Mouse (Mus musculus): ENCODE data around the gene Tmx2. TPM values are rescaled to one million over a fixed set of nuclear protein-coding genes. Genes with fewer than 3 reads are reported as not detected.
A peak's percentile ranks its signal among the peaks of the same experiment; 100 is the strongest.
"Not testable (repeated sequence)": the region's sequence is repeated elsewhere in the genome, so short reads cannot be mapped to it uniquely, and the experiment has no call there.

Gene Tmx2
- total RNA-seq, 2 experiments from 2014 or later, result 232 to 252 TPM

DNA sequence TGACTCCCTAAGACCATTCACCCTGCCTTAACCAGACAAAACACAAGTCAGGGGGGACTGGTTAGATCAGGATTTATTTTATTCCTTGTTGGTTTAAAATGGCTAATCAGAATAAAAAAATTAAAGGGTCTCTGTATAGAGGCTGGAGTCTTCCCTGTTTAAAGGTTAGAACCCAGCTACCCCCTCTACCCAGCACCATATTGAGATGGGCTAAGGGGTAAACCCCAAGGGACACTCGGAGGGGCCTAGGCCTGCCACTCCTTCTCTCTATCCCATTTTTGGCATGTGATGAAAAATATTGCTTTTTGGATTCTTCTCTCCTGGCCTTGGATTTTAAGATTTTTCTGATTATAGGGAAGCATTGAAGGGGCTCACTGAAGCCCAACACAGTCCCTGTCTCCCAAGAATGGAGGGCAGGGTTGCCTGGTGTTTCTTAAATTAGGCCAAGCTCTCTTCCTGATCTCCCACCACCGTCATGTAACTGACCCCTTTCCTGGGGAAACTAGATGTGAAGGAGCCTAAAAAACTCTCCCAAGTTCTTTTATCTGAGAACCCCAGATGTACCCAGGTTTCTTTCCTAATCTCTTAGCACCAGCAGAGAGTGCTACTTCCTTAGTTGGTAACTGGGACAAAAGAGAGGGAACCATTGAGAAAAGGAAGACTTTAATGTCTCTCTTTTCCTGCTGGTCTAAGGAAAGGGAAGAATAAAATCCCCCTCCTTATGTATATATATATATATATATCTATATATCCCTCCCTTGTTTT lies 9.3 kb upstream of the Tmx2 start:
- DNase-seq (ENCODE audit: low spot score in 2 of 2), result no peak

DNA sequence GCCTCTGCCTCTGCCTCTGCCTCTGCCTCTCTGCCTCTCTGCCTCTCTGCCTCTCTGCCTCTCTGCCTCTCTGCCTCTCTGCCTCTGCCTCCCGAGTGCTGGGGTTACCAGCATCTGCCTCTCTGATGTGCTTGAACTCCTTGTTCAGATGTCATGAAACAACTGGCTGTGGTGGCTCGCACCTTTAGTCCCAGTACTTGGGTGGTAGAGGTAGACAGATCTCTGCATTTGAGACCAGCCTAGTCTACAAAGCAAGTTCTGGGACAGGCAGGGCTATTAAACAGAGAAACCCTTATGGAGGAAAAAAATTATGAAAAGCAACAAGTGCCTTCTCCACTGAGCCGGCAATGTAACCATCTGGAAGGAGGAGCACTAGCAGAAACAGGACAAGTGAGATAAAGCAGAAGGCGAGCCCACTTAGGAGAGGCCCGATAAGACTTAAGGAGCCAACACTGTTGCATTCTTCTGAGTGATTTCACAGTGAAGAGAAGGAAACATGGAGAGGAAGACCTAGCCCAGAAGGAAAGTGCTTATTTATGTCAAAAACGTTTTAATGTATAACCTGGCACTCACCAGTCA lies 3.8 kb upstream of the Tmx2 start:
- no peak for DNase-seq (ENCODE audit: low spot score in 2 of 2)

DNA sequence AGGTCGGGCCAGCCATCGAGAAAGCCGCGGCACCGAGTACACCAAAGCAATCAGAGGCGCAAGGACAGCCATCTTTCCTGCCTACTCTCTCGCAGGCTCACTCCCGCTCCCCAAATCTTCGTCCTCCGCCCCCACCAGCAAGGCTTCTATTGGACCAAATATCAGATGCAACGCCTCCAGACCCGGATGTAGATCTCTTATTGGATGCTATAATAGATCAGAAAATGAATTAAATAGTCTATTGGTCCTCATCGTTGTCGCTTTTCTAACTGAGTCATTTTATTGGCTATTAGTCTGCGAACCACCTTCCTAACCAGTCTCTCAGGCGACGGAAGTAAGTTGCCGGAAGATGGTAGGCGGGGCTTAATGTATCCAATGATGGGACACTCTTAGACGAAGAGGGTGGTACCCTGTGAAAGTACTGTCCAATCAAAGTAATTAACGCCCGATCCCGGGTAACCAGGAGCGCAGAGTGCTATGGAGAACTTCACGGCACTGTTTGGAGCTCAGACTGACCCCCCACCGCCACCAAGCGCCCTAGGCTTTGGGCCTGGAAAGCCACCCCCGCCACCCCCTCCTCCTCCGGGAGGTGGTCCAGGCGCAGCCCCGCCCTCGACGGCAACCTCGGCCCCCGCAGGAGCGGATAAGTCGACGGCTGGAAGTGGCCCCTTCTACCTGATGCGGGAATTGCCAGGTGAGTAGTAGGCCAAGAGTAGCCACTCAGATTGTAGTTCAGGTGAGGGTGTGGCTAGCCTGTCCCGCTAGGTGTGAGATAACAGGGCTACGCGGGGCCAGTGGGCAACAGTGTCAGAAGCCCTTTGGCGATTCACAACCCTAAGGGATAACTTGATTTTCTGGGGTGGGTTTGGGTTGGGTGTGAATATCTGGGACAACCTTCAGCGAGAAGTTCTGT lies 716 bp downstream of the Tmx2 start, which contains the start of the genes Gm28635 and Med19:
Gene Gm28635, minus strand, starts transcription at position 74 of the 913 bp plus-strand sequence.
Gene Med19, plus strand, starts transcription at position 435 of the 913 bp plus-strand sequence.
- peak; percentile 93 to 98 for DNase-seq (ENCODE audit: low spot score in 2 of 2)

DNA sequence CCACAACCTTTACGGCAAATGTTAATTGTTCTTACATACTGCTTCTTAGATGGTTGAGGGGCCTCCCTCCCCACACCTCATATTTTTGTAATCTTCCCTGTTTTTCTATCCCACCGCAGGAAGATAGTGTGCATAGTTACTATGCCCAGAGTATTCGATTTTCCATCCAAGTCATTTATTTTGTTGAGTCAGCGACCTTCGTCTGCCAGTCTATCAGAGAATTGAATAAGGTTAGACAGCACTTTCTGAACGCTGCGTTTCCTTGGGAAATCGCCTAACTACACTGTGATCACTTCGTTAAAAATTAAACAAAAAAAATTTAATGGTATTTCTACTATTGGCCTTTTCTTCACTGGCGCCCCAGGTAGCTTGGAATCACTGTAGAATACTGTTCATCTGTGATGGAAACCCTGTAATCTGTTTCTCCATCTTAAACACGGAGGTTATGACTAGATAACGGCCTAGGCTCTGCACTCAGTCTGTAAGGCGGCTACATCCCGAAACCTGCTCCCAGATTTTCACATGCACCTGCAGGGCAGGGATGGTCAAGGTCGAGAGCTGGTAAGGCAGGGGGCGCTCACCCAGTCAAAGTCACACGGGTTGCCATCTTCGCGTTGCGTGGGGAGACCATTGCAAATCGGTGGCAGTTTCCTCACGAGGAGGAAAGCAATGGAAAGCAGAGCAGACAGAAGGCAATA lies 1.5 kb downstream of the Tmx2 start:
- DNase-seq (ENCODE audit: low spot score in 2 of 2), result no peak

DNA sequence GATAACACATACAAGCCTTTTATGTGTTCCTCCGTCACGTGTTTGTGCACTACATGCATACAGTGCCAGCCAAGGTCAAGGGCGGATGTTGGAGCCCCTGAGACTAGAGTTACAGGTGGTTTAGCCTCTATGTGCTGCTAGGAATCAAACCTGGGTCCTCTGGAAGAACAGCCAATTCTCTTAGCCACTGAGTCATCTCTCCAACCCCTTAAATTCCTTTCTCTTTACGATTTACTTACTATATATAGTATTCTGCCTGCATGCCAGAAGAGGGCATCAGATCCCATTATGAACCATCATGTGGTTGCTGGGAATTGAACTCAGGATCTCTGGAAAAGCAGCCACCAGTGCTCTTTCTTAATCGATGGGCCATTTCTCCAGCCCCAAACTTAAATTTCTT lies 7.4 kb downstream of the Tmx2 start:
- DNase-seq (ENCODE audit: low spot score in 2 of 2), result not testable (repeated sequence)

DNA sequence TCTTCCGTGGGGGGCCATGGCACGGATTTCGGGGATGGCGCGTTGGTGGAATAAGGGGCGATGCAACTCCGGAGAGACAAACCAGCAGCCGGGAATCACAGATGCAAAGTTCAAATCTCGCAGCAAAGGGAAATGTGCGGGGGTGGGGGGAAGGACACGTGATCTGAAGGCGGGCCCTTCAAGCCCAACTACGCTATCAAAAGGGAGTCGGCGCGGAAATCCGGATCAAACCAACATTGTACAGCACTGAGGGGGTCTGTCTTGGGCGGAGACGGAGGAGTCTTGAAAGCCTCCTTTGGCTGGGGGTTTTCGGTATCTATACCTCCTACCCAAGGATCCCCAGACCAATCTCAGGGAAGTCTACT lies 8.4 kb downstream of the Tmx2 start, which contains the start of gene Selenoh:
Gene Selenoh, minus strand, starts transcription at position 202 of the 365 bp plus-strand sequence.
- DNase-seq (ENCODE audit: low spot score in 2 of 2), result peak; percentile 83 to 91

DNA sequence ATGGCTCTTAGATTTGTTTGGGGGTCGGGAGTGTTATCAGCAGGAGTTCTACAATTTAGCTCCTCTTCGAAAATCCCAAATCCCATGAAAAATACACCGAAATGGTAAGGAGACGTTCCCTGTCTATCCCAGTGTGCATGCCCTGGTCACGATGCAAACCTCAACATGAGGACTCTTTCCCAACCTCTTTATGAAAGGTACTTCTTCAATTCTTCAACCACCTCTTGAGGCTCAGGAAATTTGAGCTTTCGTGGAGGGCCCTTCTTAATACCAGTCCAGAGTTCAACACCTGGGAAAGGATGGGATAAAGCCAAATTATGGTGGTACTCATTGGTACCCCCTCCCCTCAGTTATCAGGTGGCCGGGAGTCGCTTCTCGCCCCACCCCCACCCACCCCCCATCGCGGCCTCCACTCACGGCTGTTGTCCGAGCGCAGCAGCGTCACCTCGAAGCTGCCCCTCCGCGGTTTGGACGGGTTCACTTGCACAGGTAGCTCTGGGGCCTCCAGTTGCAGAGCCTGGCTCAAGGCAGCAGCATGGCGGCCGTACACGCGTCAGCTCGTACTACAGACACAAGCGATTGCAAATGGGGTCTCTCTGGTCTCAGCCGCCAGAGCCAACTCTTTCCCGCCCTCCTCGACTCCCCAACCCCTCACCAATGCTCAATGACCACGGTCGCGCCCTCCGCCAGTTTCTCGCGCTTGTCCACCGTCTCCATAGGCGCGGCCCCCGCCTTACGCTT lies 8.9 kb downstream of the Tmx2 start:
- DNase-seq (ENCODE audit: low spot score in 2 of 2), result peak in 1 of 2 experiments; percentile 15

DNA sequence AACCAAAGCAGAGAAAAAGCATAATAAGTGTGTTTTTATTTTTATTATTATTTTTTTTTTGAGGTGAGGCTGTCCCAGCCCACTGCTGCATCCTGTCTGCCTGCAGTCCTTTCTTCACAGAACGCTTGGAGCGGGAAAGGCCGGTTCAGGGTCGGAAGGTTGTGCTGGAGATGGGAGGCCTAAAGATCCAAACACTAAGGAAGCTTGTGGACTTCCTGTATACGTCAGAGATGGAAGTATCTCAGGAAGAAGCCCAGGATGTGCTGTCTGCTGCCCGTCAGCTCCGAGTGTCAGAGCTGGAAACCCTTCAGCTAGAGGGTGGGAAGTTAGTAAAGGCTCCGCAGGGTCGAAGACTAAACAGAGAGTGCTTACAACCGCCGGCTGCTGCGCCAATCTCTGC lies 12.9 kb downstream of the Tmx2 start:
- no peak for DNase-seq (ENCODE audit: low spot score in 2 of 2)

DNA sequence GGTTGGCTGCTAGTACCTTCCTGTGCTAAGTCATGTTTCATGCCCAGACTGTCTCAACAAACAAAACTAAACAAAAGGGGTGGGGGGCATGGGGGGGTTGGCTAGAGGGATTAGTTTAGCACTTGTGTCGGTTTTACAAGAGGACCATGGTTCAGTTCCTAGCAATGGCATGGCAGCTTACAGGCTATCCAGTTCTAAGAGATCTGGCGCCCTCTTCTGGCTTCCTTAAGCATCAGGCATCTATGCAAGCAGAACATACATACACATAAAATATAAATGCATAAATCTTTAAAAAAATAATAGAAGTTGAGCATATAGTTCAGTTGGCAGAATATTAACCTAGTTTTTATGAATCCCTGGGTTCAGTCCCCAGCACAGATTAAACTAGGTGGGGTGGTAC lies 16.1 kb downstream of the Tmx2 start:
- peak in 1 of 2 experiments; percentile 32 for DNase-seq (ENCODE audit: low spot score in 2 of 2)

DNA sequence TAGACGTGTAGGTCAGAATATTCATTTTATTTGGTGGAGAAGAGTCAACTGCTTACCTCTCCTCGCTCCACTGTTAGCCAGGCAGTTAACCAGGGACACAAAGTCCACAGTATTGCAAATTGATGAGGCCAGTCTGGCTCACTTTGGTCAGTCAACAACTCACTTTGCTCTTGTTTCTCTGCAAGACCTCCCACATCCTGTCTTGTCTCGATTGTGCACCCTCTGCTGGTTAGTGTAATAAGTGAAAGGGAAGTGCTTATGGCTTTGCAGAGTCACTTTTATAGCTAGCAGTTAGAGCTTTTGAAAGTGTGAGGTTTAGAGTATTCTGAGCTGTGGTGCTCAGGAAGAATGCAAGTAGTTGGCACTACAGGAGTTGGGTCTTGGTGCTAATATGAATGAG lies 18.7 kb downstream of the Tmx2 start:
- DNase-seq (ENCODE audit: low spot score in 2 of 2), result peak in 1 of 2 experiments; percentile 74

DNA sequence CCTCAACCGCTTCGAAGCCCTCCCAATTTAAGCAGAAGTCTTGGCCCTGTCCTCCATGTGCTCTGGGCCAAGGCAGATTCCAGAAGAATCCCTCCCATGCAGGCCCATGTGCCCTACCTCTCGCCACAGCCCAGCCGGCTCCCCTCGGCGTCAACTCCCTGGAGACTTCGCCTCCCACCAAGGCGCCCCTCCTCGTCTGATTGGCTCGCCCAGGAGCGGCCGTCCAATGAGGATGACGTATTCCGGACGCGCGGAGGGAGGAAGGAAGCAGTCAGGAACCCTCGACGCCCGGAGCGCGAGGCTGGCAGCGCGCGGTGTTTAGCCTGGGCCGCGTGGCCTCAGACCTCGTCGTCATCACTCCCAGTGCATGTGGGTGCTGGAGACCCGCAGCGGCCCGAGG lies 20.1 kb downstream of the Tmx2 start, which contains the start of gene Btbd18:
Gene Btbd18, plus strand, starts transcription at position 274 of the 400 bp plus-strand sequence.
- no peak for DNase-seq (ENCODE audit: low spot score in 2 of 2)

DNA sequence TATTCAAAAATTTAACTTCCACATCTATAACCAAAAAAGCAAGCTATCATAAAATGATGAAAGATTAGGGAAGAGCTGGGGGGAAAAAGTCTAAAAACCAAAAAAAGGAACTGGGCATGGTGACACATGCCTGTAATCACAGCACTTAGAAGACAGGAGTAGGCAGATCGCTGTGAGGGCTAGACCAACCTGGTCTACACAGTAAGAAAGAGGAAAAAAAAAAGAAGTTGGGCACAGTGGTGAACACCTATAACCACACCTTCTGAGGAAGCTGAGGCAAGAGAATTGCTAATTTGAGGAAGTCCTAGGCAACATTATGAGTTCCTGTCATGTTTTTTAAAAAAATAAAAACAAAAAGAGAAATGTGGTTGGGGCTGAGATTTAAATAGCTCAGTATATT lies 23.1 kb downstream of the Tmx2 start:
- DNase-seq (ENCODE audit: low spot score in 2 of 2), result no peak

DNA sequence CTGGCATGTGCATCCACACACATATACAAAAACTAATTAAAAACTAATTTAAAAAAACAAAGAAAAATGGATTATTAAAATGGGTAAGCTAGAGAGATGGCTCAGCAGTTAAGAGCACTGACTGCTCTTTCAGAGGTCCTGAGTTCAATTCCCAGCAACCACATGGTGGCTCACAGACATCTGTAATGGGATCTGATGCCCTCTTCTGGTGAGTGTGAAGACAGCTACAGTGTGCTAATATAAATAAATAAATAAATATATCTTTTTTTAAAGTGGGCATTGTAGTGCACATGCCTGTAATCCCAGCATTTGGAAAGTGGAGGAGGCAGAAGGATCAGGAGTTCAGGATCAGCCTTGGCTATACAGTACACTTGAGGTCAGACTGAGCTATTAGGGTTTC lies 25.6 kb downstream of the Tmx2 start:
- DNase-seq (ENCODE audit: low spot score in 2 of 2), result no peak

DNA sequence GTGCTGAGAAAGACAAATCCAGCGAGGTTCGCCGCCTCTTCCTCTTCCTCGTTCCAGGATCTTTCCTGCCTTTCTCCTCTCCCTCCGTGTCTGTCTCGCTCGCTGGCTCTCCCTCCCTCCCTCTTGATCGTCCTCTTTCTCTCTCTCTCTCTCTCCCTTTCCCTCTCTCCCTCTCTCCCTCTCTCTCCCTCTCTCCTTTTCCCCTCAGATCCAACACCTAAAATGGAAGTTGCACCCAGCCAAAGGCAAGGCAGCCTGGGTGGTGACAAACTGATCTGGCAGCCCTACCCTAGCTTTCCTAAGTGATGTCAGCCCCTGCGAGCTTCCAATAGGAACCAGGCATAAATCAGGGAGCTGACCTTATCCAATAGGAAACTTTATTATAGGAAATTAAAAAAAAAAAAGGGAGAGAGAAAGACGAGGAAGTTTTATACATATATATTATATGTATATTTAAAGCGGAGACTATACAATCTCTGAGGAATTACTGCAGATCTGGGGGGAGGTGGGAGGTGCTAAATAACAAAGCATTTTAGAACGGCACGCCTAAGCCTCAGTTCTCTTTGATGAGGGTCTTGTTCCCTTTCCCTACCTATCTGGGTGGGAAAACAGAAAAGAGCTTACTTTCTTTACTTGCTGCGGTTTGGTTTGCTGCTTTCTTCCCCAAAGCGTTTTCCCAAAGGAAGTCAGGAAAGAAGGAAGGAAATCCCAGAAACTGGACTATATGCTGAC lies 28.3 kb downstream of the Tmx2 start, which contains the start of gene Ctnnd1:
Gene Ctnnd1, minus strand, starts transcription at position 302 of the 732 bp plus-strand sequence.
- DNase-seq (ENCODE audit: low spot score in 2 of 2), result peak; percentile 86 to 93

DNA sequence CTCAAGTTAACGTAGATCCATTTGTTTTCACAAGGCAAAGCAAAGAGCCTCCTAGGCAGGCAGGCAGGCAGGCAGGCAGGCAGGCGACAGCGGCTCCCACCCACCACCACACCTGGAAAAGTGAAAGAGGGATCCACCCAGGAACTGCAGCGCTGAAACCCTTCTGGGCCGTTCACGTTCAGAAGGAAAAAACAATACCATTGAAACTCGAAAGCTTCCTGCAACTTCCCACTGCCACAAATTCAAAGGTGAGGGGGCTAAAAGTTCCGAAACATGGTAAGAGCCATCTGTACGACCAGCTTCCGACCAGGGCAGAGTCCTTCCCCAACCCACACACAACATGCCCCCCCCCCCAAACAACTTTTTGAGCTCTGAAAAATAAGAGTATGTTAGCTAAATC lies 29.3 kb downstream of the Tmx2 start:
- no peak for DNase-seq (ENCODE audit: low spot score in 2 of 2)

DNA sequence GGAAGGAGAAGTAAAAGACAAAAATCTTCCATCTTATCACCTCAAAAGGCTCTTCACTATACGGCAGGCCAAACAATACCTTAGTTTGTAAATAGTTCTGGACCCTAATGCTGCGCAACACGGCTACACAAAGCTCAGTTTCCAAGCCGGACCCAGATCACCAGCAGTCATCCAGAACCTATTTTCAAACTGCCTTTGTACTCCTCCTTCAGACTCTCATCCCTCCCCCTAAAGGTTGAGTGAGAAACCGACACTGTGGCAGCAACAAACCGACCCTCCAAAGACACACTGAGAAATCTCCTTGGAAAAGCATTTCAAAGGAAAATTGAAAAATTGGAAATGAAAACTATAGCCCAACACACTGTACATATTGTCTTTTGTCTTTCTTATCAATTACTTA lies 30.6 kb downstream of the Tmx2 start:
- DNase-seq (ENCODE audit: low spot score in 2 of 2), result no peak

DNA sequence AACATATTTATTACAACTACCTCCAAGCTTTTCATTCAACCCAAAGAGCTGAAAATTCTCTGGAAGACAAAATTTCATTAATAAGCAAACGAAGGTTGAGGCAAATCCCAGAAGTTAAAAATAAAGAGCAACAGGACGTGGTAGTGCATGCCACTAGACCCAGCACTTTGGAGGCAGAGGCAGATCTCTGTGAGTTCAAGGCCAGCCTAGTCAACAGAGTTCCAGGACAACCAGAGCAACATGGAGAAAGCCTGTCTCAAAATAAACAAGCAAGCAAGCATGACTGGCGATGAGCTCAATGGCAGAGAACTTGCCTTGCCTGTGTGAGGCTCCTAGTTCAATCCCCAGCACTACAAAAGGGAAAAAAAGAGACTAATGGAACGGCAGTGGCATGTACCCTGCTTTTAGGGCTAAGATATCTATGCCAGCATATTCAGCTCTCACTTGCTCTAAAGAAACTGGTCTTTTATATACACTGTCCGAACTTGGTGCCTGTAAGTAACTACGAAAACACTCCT lies 31.8 kb downstream of the Tmx2 start:
- DNase-seq (ENCODE audit: low spot score in 2 of 2), result no peak

DNA sequence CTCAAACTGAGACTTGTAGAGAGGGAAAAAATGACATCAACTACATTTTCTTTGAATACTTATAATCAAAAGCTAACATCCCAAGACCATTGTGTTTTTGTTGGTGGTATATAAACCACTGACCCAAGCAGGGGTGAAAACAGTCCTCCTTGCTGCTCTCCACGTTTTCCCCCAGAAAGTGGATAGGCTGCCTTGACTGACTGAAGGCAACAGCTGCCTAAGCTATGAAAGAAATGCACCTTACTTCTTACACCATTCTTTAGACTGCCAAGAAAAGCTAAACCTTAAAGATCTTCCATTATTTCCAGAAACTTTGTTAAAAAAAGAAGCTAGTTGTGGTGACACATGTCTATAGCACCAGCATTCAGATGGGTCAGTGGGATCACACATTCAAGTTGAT lies 32.8 kb downstream of the Tmx2 start:
- DNase-seq (ENCODE audit: low spot score in 2 of 2), result no peak

DNA sequence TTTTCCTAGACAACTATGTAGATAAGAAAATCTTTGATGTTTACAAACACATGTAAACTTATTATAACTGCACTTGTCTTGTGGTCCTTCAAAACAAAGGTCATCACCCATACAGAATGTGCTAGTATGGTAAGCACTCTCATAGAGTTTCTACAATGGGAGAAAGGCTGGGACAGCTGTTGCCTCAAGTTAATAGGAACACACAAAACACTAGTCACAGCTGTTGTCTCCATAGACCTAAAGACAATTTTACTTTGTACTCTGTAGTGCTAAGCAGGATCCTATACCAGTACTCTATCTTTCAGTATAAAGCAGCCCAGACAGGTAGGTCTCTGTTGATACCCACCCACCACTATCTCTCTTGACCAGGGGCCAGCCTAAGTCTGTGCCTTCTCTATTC lies 38.1 kb downstream of the Tmx2 start:
- no peak for DNase-seq (ENCODE audit: low spot score in 2 of 2)
